In genomic region chr5:98523783-98524182, GRCm38 (mm10) we compare ENCODE assay signal across 28 mouse cellular contexts. TPM values are rescaled to one million over a fixed set of nuclear protein-coding genes. Genes with fewer than 3 reads are reported as not detected.
DNase-seq lines count a peak whose midpoint lies in the region; ATAC-seq and TF ChIP-seq lines count a peak whose summit lies in the region.
"Had no signal": no experiment of that assay in that cellular context is flagged by ENCODE, and none has a peak within 500 bp of the region (broad histone marks: within the 10 kb centered on the region; RNA-seq: fewer than 3 reads in every experiment).

No protein-coding gene starts in this region.

- WGBS in liver, adult 2 months: 63% methylated on average over 1 of the region's 1 CpGs
- 71% methylated on average over 1 of the region's 1 CpGs for WGBS in liver, embryonic 11.5 days
- 30% methylated on average over 1 of the region's 1 CpGs for WGBS in large intestine, adult 2 months

- no peaks in the 10 kb centered on the region for H3K9me3 ChIP-seq in liver, embryonic 11.5 days (ENCODE audit: control insufficient read depth, low read length)
- H3K9me3 ChIP-seq: embryonic facial prominence, embryonic 15.5 days; forebrain, embryonic 10.5 days; heart, embryonic 13.5 days had no signal

- TF ChIP-seq POLR2A in liver, adult 2 months (IDR thresholded peaks at IDR 0.05; ENCODE audit: extremely low read depth, insufficient read depth, low read length): no peak

- H3K4me3 ChIP-seq in liver, adult 2 months (ENCODE audit: insufficient read depth, low read depth, low read length): no peak overlapping the region
- H3K4me3 ChIP-seq in liver, embryonic 11.5 days (ENCODE audit: low read depth, low read length): no peak overlapping the region
- H3K4me3 ChIP-seq: embryonic facial prominence, embryonic 15.5 days; erythroblast, embryonic 14.5 days; forebrain, embryonic 10.5 days; heart, embryonic 13.5 days had no signal

- H3K27me3 ChIP-seq in liver, adult 2 months (ENCODE audit: control insufficient read depth, insufficient read depth, low read length): no peaks in the 10 kb centered on the region
- no peaks in the 10 kb centered on the region for H3K27me3 ChIP-seq in liver, embryonic 11.5 days (replicated peaks; ENCODE audit: control insufficient read depth, insufficient read depth, low read length)
- H3K27me3 ChIP-seq: embryonic facial prominence, embryonic 15.5 days; heart, embryonic 13.5 days had no signal

- no peak for ATAC-seq in liver, embryonic 11.5 days (replicated peaks; ENCODE audit: low FRiP score)
- ATAC-seq: forebrain, embryonic 14.5 days had no signal

- no peak overlapping the region for H3K27ac ChIP-seq in liver, adult 2 months (replicated peaks; ENCODE audit: insufficient read depth, low read depth, low read length)
- no peak overlapping the region for H3K27ac ChIP-seq in liver, embryonic 11.5 days (ENCODE audit: low read depth, low read length)
- H3K27ac ChIP-seq: embryonic facial prominence, embryonic 15.5 days; forebrain, embryonic 10.5 days; heart, embryonic 13.5 days had no signal

- H3K4me2 ChIP-seq in liver, embryonic 11.5 days: no peak overlapping the region
- H3K4me2 ChIP-seq: embryonic facial prominence, embryonic 15.5 days; heart, embryonic 13.5 days had no signal

- peak; percentile 55 for DNase-seq in kidney, adult 9 months
- DNase-seq in kidney, postnatal 4 days: no peak
- peak; percentile 37 for DNase-seq in liver, adult 2 months (ENCODE audit: extremely low read depth, low read depth, low spot score)
- no peak for DNase-seq in liver, embryonic 11.5 days (ENCODE audit: low spot score)
- peak; percentile 37 for DNase-seq in large intestine, adult 2 months (ENCODE audit: low read depth, low spot score)
- DNase-seq in urinary bladder, postnatal 25 days (ENCODE audit: low spot score): no peak
- no peak for DNase-seq in lung, postnatal 36 days
- DNase-seq: adrenal gland, postnatal 10 days; cerebellum, adult 11 months; cerebellum, adult 8-10 months; cerebellum, postnatal 14 days; embryo, embryonic 11 days; gastrocnemius, postnatal 36 days; heart, adult 11 months; heart, postnatal 36 days had no signal

- no peak overlapping the region for H3K9ac ChIP-seq in liver, adult 2 months (ENCODE audit: low read depth, low read length)
- no peak overlapping the region for H3K9ac ChIP-seq in liver, embryonic 11.5 days (ENCODE audit: low read depth, low read length)
- H3K9ac ChIP-seq: embryonic facial prominence, embryonic 15.5 days; heart, embryonic 13.5 days had no signal

- H3K36me3 ChIP-seq in liver, adult 2 months (ENCODE audit: control insufficient read depth, insufficient read depth, low read length): no peaks in the 10 kb centered on the region
- H3K36me3 ChIP-seq in liver, embryonic 11.5 days (ENCODE audit: control insufficient read depth, insufficient read depth, low read length): no peaks in the 10 kb centered on the region
- H3K36me3 ChIP-seq: embryonic facial prominence, embryonic 15.5 days; forebrain, embryonic 10.5 days; heart, embryonic 13.5 days had no signal

- H3K79me2 ChIP-seq in liver, adult 2 months (ENCODE audit: control insufficient read depth, insufficient read depth, low read length): no peaks in the 10 kb centered on the region

- H3K4me1 ChIP-seq in liver, adult 2 months (ENCODE audit: control insufficient read depth, insufficient read depth, low read length): no peaks in the 10 kb centered on the region
- H3K4me1 ChIP-seq in liver, embryonic 11.5 days (replicated peaks; ENCODE audit: control insufficient read depth, insufficient read depth, low read length): no peaks in the 10 kb centered on the region
- H3K4me1 ChIP-seq: embryonic facial prominence, embryonic 15.5 days; forebrain, embryonic 10.5 days had no signal

- no peak for TF ChIP-seq CTCF in liver, adult 2 months (IDR thresholded peaks at IDR 0.05; ENCODE audit: low read depth, low read length)

RNA-seq across cellular contexts. Expression of gene Gm11111, which starts 28.7 kb away (rescaled TPM):
- total RNA-seq in liver, adult 2 months (2014; rRNA removed): not detected in 2 replicates
- polyA plus RNA-seq in liver, adult 2 months (2012; rRNA removed): not detected in 2 replicates
- polyA plus RNA-seq in liver, embryonic 11.5 days (2014; fragmentation: Nextera tagmentation; extraction: Ambion mirVana): not detected in 2 replicates
- not detected in 2 replicates for polyA plus RNA-seq in large intestine, adult 2 months (2012; rRNA removed)
- total RNA-seq: adrenal gland, postnatal 10 days; adrenal gland, postnatal 4 days; common myeloid progenitor, adult 5-6 weeks; gastrocnemius, adult 8-10 months; gastrocnemius, postnatal 36 days; heart, postnatal 36 days; MEL had no signal
- polyA plus RNA-seq: brain, embryonic 14.5 days; C2C12; embryonic facial prominence, embryonic 11.5 days; embryonic facial prominence, embryonic 15.5 days; erythroblast, embryonic 14.5 days; forebrain, embryonic 10.5 days; forebrain, embryonic 14.5 days; heart, embryonic 13.5 days; heart, postnatal 0 days had no signal

Comparison
In these comparisons a context has a peak if more than half of its experiments do, and no peak if none do; other contexts are left out.
1. DNase-seq: peak in kidney, adult 9 months (single experiment), liver, adult 2 months (single experiment) and large intestine, adult 2 months (single experiment); none in kidney, postnatal 4 days (0 of 2), liver, embryonic 11.5 days (single experiment), urinary bladder, postnatal 25 days (single experiment) and lung, postnatal 36 days (single experiment).